Mouse (Mus musculus) cerebellum, adult 11 months (tissue): ENCODE data around the gene Cobl.

Experiments
- DNase-seq: peaks from one replicate; pipeline ENCODE4 v3.0.0; 2022

The Cobl gene

GRCm38 (mm10) chr11:12464181-12465162 is at the start of gene Cobl:
Gene Cobl, minus strand, starts transcription at chr11:12464960.
- no peak for DNase-seq

DNA sequence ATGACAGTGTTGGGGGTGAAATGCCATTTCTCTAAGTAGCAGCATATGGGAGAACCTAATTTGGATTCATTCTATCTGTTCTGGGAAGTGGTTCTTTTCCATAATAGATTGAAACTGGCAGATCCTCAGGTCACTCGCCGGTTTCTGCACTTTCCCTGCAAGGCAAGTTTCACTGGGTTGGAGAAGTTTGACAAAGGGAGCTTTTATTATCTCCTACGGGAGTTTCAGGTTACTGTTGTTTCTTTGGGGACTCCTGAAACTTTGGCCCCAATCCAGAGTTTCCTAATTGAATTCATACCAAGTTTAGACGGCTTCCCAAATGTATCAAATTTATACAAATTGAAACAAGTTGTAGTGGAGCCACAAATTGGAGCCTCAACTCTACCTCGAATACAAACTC is 49.0 kb upstream of the Cobl start:
- DNase-seq = no peak

DNA sequence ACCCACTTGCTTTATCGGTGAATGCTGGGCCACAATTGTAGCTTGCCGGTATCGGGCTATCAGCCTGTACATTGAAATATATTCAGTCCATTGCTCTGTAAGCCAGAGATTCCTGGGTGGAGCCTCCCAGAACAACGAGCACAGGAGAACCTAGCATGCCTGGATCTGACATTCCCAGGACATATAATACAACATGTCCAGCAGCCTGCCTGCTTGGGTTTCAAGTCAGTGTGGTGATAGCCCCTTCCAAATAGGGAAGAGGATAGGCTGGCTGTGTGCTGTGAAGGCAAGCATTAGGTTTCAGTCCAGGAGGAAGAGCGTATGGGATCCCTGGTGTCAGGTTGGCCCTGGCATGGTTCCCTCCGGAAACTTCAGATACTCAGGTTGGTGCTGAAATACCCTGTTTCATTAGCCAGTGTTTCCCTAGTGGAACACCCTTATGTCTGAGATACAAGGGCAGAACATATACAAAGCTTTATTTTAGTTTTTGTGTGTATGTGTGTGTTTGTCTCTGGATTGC is 41.7 kb upstream of the Cobl start:
- DNase-seq = no peak

GRCm38 (mm10) chr11:12503756-12504155 is 39.0 kb upstream of the Cobl start:
- DNase-seq = no peak

- DNase-seq = no peak
These were observed 37.0 kb upstream of the Cobl start for GRCm38 (mm10) chr11:12501721-12502120.

DNA sequence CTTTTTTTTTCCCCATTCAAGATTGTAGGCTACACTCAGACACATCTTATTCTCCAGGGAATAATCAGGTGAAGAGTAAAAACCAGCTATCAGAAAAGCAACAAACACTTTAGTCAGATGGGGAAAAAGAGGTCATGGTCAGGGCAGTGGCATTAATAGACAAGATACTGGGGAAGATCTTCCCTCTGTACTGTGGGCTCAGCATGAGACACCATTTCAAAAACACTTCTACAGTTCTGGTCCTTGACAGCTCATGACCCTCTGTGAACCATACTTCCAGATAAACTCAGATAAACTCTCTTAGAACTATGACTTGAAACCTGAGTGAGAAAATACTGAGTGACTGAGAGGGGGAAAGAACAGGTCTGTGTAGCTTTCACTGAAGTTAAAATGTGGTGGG is 29.0 kb upstream of the Cobl start:
- DNase-seq = no peak

- DNase-seq = no peak
These were observed 15.2 kb upstream of the Cobl start for GRCm38 (mm10) chr11:12479856-12480403.

DNA sequence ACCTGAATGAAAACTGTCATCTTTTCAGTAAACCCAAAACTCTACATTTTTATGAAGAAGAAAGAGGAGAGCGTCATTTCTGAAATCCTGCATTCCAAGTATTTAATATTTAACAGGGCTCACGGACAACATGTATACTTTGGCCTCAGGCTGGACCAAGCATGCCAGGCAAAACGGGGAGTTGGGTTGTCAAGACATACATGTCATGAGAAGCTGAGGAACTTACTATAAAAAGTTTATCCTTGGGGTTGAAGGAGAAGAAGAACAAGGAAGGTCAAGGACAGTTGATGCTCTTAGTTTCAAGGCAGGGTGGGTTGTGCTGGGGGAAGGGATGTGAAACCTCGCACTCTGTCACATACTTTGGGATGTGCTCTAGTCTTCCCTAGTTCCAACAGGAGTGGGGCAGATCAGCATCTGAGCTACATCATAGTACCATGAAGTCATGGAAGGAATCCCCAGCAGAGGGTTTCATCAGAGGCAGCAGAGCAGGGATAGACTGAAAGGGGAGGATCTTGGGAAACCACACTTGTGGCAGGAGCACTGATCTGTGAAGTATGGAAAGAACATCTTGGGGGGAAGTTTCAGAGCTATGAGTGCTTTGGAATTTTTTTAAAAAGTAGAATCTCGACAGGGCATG is 9.7 kb upstream of the Cobl start:
- DNase-seq = no peak

GRCm38 (mm10) chr11:12473625-12474298 is 9.0 kb upstream of the Cobl start:
- DNase-seq = peak; percentile 2

GRCm38 (mm10) chr11:12469638-12470037 is 4.9 kb upstream of the Cobl start:
- DNase-seq = no peak

GRCm38 (mm10) chr11:12468661-12469060 is 3.9 kb upstream of the Cobl start:
- no peak for DNase-seq

DNA sequence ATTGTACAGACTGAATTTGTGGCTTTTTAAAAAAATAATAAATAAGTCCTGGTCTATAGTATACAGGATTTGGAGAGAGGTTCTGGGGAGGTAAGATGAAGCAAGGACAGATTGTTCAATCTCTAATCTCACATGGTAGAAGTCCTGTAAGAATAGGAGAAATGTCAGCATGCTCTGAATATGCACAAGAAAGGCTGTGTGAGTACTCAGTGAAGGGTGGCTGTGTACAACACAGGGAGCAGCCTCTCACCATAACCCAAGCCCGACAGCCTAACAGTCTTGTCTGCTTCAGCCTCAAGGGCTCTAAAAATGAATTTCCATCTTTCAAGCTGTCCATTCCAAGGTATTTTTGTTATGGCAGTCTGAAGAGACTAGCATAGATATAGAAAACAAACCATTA is 3.1 kb upstream of the Cobl start:
- DNase-seq = no peak

DNA sequence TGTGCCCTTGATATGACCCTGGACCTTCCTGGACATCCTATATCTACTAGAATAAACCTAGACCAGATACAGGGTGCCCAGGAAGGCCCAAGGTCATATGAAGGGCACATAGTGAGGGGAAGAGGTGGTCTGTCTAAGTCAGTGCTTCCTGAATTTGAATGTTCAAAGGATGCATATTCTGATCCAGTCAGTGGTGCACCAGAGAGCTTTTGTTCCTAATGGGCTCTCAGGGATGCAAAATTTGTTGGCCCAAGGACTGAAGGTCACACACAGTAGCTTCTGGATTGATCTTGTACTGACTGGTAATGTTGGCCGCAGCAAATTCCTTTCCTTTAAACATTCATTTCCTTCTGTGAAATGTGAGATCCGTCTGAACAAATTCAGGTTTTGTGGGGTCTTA is 2.5 kb upstream of the Cobl start:
- no peak for DNase-seq

DNA sequence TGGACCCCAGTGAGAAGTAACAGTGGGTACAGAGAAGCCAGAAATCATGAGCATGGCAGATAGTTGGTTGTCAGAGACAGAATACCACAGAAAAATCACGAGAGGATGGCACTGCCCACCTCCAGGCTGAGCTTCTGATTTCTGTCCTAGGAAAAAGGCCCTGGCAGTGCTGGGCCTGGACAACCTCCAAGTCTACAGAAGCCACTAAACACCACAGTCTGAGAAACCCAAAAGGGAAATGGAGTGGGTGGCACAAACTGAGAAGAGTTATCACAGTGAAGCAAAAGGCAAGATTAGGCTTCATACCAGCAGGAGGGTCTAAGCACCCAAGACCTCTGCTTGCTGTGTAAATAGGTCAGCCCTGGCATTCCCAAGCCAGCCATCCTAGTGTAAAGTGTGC is 1.8 kb upstream of the Cobl start:
- no peak for DNase-seq

- DNase-seq = no peak
These were observed 469 bp upstream of the Cobl start for GRCm38 (mm10) chr11:12465229-12465628.

DNA sequence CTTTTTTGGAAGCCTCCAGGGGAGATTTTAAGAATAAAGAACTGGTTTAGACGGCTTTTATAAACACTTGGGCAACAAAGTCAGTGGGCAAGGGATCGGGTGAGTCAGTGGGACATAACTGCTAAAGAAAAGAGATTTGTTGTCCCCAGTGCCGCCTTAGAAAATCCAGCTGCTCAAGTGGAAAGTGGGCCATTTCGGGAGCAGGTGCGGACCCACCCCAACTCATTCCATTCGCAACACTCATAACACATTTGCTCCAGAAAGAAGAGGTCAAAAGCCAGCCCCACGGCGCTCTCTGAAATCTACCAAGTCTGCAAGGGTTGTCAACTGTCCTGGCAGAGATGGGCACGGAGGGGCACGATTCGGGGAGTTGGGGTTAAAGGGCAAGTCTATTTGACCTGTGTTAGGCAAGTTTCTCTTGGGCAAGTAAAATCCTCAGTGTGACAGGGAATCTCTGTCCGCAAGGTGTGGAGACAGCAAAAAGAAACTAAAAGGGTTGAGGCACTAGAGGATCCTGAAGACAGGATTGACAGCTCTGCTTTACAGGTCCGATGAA is 1.1 kb downstream of the Cobl start:
- no peak for DNase-seq

DNA sequence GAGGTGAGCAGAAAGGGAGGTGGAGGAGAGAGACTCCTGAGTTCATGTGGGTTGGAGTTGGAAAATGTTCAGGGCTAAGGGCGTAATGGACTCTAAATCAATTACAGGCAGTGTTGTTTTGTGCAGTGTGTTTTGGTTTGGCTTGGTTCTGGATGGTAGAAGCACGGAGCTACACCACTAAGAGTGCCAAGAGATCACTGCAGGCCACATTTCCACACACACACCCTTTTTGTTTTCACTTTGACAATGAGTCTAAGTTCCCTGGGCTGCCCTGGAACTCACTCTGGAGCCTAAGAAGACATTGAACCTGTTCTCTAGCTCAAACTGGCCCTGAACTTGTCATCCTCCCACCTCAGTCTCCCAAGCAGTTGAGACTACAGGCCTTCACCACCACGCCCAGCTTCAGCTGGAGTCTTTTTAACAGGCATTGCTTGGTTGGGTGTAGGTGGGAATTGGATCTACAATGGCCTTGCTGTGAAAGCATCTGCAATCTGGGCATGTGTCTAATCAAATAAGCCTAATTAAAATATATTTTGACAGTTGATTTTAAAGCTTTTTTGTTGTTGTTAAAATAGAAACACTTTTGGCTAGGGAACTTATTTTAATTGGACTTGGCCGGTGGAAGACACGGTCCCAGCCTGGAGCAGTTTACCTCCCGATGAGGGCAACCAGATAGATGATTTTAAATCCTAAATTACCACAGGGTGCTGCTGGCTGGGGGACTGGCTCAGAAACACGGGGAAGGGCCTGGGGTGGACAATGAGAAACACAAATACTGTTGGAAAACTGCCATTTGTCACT is 4.8 kb downstream of the Cobl start:
- no peak for DNase-seq

DNA sequence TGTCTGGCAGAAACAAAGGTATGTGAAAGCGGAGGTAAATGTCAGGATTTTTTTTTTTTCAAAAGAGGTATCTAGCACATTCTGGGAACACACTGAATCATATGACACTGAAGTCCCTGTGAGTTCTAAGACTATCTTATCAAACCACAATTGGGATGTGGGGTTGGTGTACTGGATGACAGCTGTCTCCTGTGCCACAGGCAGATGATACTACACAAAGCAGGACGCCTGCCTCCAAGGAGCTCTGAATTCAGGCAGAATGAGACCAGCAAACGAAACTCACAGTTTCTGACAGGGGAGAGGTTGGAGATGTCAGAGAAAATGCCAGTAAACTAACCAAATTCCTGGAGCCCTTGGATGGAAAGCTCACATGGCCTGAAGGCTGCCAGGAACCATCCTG is 5.9 kb downstream of the Cobl start:
- no peak for DNase-seq

- DNase-seq = no peak
These were observed 6.4 kb downstream of the Cobl start for GRCm38 (mm10) chr11:12458392-12458791.

DNA sequence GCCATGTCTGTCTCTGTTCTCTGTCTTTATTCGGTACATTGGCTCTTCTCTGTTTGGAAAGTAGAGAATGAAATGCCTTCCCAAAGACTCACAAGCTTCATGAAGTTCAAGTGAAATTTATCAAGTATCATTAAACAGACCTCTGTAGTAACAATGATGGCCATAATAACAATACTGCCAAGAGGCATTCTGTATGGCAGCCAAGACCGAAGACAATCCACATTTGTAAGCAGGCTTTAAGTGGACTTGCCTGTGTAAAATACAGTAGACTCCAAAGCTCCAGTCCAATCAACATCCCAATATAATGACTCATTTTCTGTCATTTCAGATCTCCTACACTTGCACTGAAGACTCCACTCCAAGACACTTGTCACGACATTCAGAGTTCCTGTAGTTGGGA is 16.7 kb downstream of the Cobl start:
- no peak for DNase-seq

- no peak for DNase-seq
These were observed 19.5 kb downstream of the Cobl start for GRCm38 (mm10) chr11:12445222-12445621.

GRCm38 (mm10) chr11:12444215-12444614 is 20.5 kb downstream of the Cobl start:
- no peak for DNase-seq
